Mouse (Mus musculus) small intestine, adult 10 weeks (tissue): Measurements from ENCODE around the gene Tmem143. TPM values are rescaled to one million over a fixed set of nuclear protein-coding genes. Genes with fewer than 3 reads are reported as not detected.

Source experiments
- polyA plus RNA-seq: library from polyadenylated mRNA; stranded (reverse); fragments of 350-450 nt; fragmentation: Illumina TruSeq; extraction: RNeasy Lipid Tissue Mini Kit (QIAGEN cat#74804); gene quantifications from one replicate; pipeline ENCODE4 v1.2.3, GENCODE M21; 2014; ENCODE audit warnings: low replicate concordance

The Tmem143 gene
- polyA plus RNA-seq: 0.22 TPM

GRCm38 (mm10) chr7:45896517-45897257 lies at the start of gene Tmem143, which contains the start of gene Syngr4:
Gene Tmem143, plus strand, starts transcription at chr7:45896941.
Gene Syngr4, minus strand, starts transcription at chr7:45896714.

GRCm38 (mm10) chr7:45872624-45873023 lies 24.1 kb upstream of the Tmem143 start, which contains the start of gene Kdelr1:
Gene Kdelr1, plus strand, starts transcription at chr7:45872772.

GRCm38 (mm10) chr7:45878278-45878677 lies 18.5 kb upstream of the Tmem143 start, which contains the start of gene Grin2d:
Gene Grin2d, minus strand, starts transcription at chr7:45878378.

GRCm38 (mm10) chr7:45921242-45921621 lies 24.5 kb downstream of the Tmem143 start, which contains the start of gene Emp3:
Gene Emp3, minus strand, starts transcription at chr7:45921404.

GRCm38 (mm10) chr7:45923762-45924428 lies 27.2 kb downstream of the Tmem143 start, which contains the start of gene Ccdc114:
Gene Ccdc114, plus strand, starts transcription at chr7:45924072.

Other genes with a start within 250 kb of the Tmem143 start
- gene Fut2, start 230.5 kb upstream of the Tmem143 start, polyA plus RNA-seq: 0.22 TPM
- not detected for gene Ntn5, start 212.9 kb upstream of the Tmem143 start, polyA plus RNA-seq
- gene Sec1, start 202.5 kb upstream of the Tmem143 start, polyA plus RNA-seq: not detected
- gene Car11, start 197.1 kb upstream of the Tmem143 start, polyA plus RNA-seq: not detected
- gene Dbp, start 191.9 kb upstream of the Tmem143 start, polyA plus RNA-seq: 3.8 TPM
- gene Rpl18, start 181.5 kb upstream of the Tmem143 start, polyA plus RNA-seq: 1.6 TPM
- gene Sphk2, start 178.9 kb upstream of the Tmem143 start, polyA plus RNA-seq: 1.3 TPM
- 3.8 TPM for gene Fam83e, start 175.7 kb upstream of the Tmem143 start, polyA plus RNA-seq
- gene Spaca4, start 171.1 kb upstream of the Tmem143 start, polyA plus RNA-seq: not detected
- not detected for gene Lmtk3, start 113.2 kb upstream of the Tmem143 start, polyA plus RNA-seq
- 5.5 TPM for gene Sult2b1, start 112.3 kb upstream of the Tmem143 start, polyA plus RNA-seq
- 10.0 TPM for gene Cyth2, start 82.4 kb upstream of the Tmem143 start, polyA plus RNA-seq
- gene Kcnj14, start 72.2 kb upstream of the Tmem143 start, polyA plus RNA-seq: not detected
- not detected for gene Grwd1, start 66.0 kb upstream of the Tmem143 start, polyA plus RNA-seq
- gene Kdelr1, start 24.2 kb upstream of the Tmem143 start, polyA plus RNA-seq: 87.2 TPM
- not detected for gene Grin2d, start 18.6 kb upstream of the Tmem143 start, polyA plus RNA-seq
- gene Syngr4, start 227 bp upstream of the Tmem143 start, polyA plus RNA-seq: not detected
- gene Emp3, start 24.5 kb downstream of the Tmem143 start, polyA plus RNA-seq: not detected
- 2.7 TPM for gene Ccdc114, start 27.1 kb downstream of the Tmem143 start, polyA plus RNA-seq
- 0.37 TPM for gene Abcc6, start 133.4 kb downstream of the Tmem143 start, polyA plus RNA-seq
- 4.3 TPM for gene Nomo1, start 136.8 kb downstream of the Tmem143 start, polyA plus RNA-seq
- not detected for gene Kcnj11, start 203.8 kb downstream of the Tmem143 start, polyA plus RNA-seq